In the genomic region with DNA sequence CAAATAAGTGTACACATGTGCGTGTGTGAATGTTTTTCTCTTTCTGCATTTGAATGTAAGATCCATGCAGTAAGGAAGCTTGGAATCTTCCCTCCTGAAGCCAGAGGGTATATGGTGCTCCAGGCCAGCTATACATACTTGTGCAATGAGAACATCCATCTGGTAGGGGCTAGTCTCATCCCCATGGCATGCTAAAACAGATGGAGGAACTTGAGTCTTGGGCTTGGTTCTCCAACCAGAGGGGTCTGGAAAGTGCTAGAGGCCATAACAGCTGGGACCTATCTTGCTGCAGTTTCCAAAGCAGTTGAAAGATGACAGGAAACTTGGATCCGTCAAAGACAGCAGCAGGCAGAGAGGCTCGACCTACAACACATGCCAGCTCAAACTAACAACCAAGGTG, we compare ENCODE assay signal across 17 mouse cellular contexts.
DNase-seq lines count a peak whose midpoint lies in the region; ATAC-seq and TF ChIP-seq lines count a peak whose summit lies in the region.
"Had no signal": no experiment of that assay in that cellular context is flagged by ENCODE, and none has a peak within 500 bp of the region (broad histone marks: within the 10 kb centered on the region; RNA-seq: fewer than 3 reads in every experiment).

No protein-coding gene starts in this region.

- H3K27me3 ChIP-seq in heart, embryonic 16.5 days (ENCODE audit: control insufficient read depth, insufficient read depth, low read length): no peaks in the 10 kb centered on the region
- no peaks in the 10 kb centered on the region for H3K27me3 ChIP-seq in lung, embryonic 14.5 days (ENCODE audit: insufficient read depth, low read length)
- no peaks in the 10 kb centered on the region for H3K27me3 ChIP-seq in forebrain, embryonic 14.5 days (replicated peaks; ENCODE audit: control insufficient read depth, insufficient read depth, low read length)
- H3K27me3 ChIP-seq: forebrain, embryonic 15.5 days; hindbrain, embryonic 15.5 days had no signal

- DNase-seq in heart, postnatal 14 days: no peak
- peak; percentile 87 for DNase-seq in lung, embryonic 14.5 days
- DNase-seq in lung, adult 18-20 months: no peak
- peak; percentile 34 for DNase-seq in 3T3-L1 (ENCODE audit: low read depth, low spot score)
- no peak for DNase-seq in forebrain, embryonic 14.5 days (ENCODE audit: low spot score)
- DNase-seq: adrenal gland, postnatal 36 days; cerebellum, adult 9-11 months; left cerebral cortex, postnatal 4 days; liver, postnatal 0 days; midbrain, embryonic 14.5 days had no signal

- ATAC-seq in heart, embryonic 16.5 days (replicated peaks; ENCODE audit: extremely low read depth, insufficient read depth, low FRiP score): peak; percentile 41; the same call in 1 of the 2 replicates
- ATAC-seq in lung, embryonic 14.5 days (ENCODE audit: insufficient read depth): peak; percentile 97
- no peak for ATAC-seq in forebrain, embryonic 14.5 days
- ATAC-seq: forebrain, embryonic 15.5 days; liver, postnatal 0 days; Patski had no signal

- no peak overlapping the region for H3K27ac ChIP-seq in heart, embryonic 16.5 days (ENCODE audit: low read length)
- no peak overlapping the region for H3K27ac ChIP-seq in lung, embryonic 14.5 days (ENCODE audit: low read depth)
- H3K27ac ChIP-seq in embryonic fibroblast, embryonic 13.5 days (ENCODE audit: insufficient read depth, low read length): peak overlapping the region; percentile 22; the same call in 1 of the 2 replicates
- H3K27ac ChIP-seq in forebrain, embryonic 14.5 days (ENCODE audit: low read depth, low read length): no peak overlapping the region
- H3K27ac ChIP-seq: forebrain, embryonic 15.5 days; hindbrain, embryonic 15.5 days had no signal

- H3K36me3 ChIP-seq in heart, embryonic 16.5 days (ENCODE audit: control insufficient read depth, insufficient read depth): no peaks in the 10 kb centered on the region
- H3K36me3 ChIP-seq in lung, embryonic 14.5 days (ENCODE audit: insufficient read depth): no peaks in the 10 kb centered on the region
- H3K36me3 ChIP-seq in forebrain, embryonic 14.5 days (ENCODE audit: control insufficient read depth, insufficient read depth, low read length): no peaks in the 10 kb centered on the region
- H3K36me3 ChIP-seq: forebrain, embryonic 15.5 days; hindbrain, embryonic 15.5 days had no signal

- H3K9me3 ChIP-seq in heart, embryonic 16.5 days (replicated peaks; ENCODE audit: control insufficient read depth, low read length): no peaks in the 10 kb centered on the region
- no peaks in the 10 kb centered on the region for H3K9me3 ChIP-seq in lung, embryonic 14.5 days (ENCODE audit: low read depth, low read length)
- H3K9me3 ChIP-seq in forebrain, embryonic 14.5 days (replicated peaks; ENCODE audit: control insufficient read depth, low read length): no peaks in the 10 kb centered on the region
- H3K9me3 ChIP-seq: forebrain, embryonic 15.5 days; hindbrain, embryonic 15.5 days had no signal

- H3K4me3 ChIP-seq in heart, embryonic 16.5 days (ENCODE audit: low read length): no peak overlapping the region
- no peak overlapping the region for H3K4me3 ChIP-seq in lung, embryonic 14.5 days (ENCODE audit: low read depth, low read length)
- H3K4me3 ChIP-seq in embryonic fibroblast, embryonic 13.5 days (ENCODE audit: insufficient read depth, low read length): no peak overlapping the region
- H3K4me3 ChIP-seq in forebrain, embryonic 14.5 days (ENCODE audit: low read depth, low read length): no peak overlapping the region
- H3K4me3 ChIP-seq: forebrain, embryonic 15.5 days; hindbrain, embryonic 15.5 days had no signal

- WGBS in heart, embryonic 16.5 days: 46% methylated on average over 3 of the region's 3 CpGs
- WGBS in lung, embryonic 14.5 days: 34% methylated on average over 3 of the region's 3 CpGs
- WGBS in forebrain, embryonic 14.5 days: 93% methylated on average over 3 of the region's 3 CpGs

- TF ChIP-seq POLR2A in embryonic fibroblast, embryonic 13.5 days (IDR thresholded peaks at IDR 0.05; ENCODE audit: low read depth, low read length): no peak

- H3K4me2 ChIP-seq in heart, embryonic 16.5 days (ENCODE audit: low read depth, low read length): no peak overlapping the region
- H3K4me2 ChIP-seq in lung, embryonic 14.5 days: no peak overlapping the region
- no peak overlapping the region for H3K4me2 ChIP-seq in forebrain, embryonic 14.5 days (ENCODE audit: low read length)
- H3K4me2 ChIP-seq: forebrain, embryonic 15.5 days; heart, embryonic 11.5 days; hindbrain, embryonic 15.5 days; liver, embryonic 11.5 days had no signal

- H3K4me1 ChIP-seq in heart, embryonic 16.5 days (ENCODE audit: control insufficient read depth, insufficient read depth, low read length): no peaks in the 10 kb centered on the region
- peaks cover 3% of the 10 kb centered on the region for H3K4me1 ChIP-seq in lung, embryonic 14.5 days (ENCODE audit: insufficient read depth)
- H3K4me1 ChIP-seq in embryonic fibroblast, embryonic 13.5 days (ENCODE audit: control insufficient read depth, insufficient read depth, low read length): peaks cover 5% of the 10 kb centered on the region
- 0 out of 2 replicates have a peak, but pooled peaks cover 2% of the 10 kb centered on the region for H3K4me1 ChIP-seq in forebrain, embryonic 14.5 days (ENCODE audit: control insufficient read depth, insufficient read depth, low read length)

- intact Hi-C loops in heart, postnatal 14 days (cut with DNase I): no loop called here

- no peak overlapping the region for H3K9ac ChIP-seq in heart, embryonic 16.5 days (ENCODE audit: low read length)
- H3K9ac ChIP-seq in lung, embryonic 14.5 days: no peak overlapping the region
- H3K9ac ChIP-seq in forebrain, embryonic 14.5 days (ENCODE audit: low read length): no peak overlapping the region
- H3K9ac ChIP-seq: forebrain, embryonic 15.5 days; hindbrain, embryonic 15.5 days; liver, postnatal 0 days had no signal

- no peak for TF ChIP-seq CTCF in lung, embryonic 14.5 days (IDR thresholded peaks at IDR 0.05; ENCODE audit: low read depth)
- no peak for TF ChIP-seq CTCF in embryonic fibroblast, embryonic 13.5 days (IDR thresholded peaks at IDR 0.05; ENCODE audit: borderline replicate concordance, insufficient read depth, low read length)

Comparison
In these comparisons a context has a peak if more than half of its experiments do, and no peak if none do; other contexts are left out.
1. DNase-seq: peak in lung, embryonic 14.5 days (single experiment) and 3T3-L1 (single experiment); none in heart, postnatal 14 days (0 of 2), lung, adult 18-20 months (0 of 2) and forebrain, embryonic 14.5 days (single experiment).